Mouse (Mus musculus) liver (tissue): ENCODE measurements around the gene Sptbn1.

ENCODE experiments used
- DNase-seq: peaks from one replicate; pipeline ENCODE4 v3.0.0-alpha.2; 2020; ENCODE audit warnings: mixed read lengths

Sptbn1 gene

DNA sequence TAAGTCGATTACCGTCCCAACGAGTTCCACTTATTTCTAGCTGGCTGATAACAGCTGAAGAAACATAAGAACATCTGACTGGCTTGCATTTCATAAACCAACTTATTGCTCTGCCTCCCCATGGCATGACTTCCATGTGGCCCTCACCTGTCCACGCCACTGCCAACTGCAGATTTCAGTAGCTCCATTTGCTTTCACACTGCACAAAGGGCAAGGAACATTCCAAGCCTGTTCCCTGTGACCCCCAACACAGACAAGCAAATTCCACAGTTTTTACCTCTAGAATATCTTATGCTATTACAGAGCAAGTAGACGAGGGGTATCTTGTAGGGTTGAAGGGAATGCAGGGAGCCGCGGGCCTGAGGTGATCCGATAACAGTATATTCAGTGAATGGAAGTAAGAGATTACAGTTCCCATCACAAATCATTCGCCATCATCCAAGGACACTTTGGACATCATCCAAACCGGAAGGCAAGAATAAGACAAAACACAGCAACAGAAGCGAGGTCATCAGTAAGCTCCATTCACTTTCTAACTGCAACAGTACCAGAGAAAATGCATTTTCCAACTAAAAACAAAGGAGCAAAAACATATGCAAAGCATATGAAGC, 16.6 kb downstream of the Sptbn1 start:
- DNase-seq: no peak

DNA sequence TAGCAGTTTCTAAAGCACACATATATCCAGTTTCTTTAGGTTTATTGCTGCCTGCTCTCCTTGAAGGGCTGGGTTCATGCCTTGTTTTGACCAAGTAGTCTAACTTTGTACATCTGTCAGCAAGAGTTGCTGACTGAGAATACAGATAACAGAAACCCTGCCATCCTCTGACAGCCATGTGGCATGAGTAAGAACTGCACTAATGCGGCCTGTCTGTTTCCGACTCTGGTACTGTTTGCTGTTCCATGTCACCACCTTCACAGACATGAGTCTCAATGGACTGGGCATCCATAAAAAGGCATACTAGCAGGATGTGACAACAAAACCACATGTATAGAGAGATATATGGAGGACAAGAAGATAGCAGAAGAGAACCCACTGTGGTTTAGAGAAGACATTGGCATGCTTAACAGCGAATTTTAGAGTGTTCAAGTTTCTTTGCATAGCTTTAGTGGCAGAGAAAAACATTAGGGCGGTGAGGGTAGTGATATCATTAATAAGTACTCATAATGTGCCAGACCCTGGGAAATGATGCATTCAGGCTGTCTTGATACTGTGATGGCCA, 18.4 kb downstream of the Sptbn1 start:
- no peak for DNase-seq

DNA sequence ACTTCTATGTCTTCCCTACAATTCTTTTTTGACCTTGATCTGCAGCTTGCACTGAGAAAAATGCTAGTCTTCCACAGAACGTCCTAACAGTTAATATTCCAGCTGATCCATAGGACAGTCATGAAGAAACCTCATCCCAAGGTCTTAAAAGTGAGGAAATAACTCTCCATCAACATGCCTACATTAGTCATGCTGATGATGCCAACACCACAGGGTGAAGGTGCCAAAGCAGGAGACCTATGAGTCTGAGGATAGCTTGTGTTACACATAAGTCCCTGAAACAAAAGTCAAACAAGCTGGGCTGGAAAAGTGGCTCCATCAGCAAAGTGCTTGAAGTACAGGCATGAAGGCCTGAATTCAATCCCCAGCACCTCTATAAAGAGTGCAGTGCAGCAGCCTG, 20.9 kb downstream of the Sptbn1 start:
- no peak for DNase-seq

DNA sequence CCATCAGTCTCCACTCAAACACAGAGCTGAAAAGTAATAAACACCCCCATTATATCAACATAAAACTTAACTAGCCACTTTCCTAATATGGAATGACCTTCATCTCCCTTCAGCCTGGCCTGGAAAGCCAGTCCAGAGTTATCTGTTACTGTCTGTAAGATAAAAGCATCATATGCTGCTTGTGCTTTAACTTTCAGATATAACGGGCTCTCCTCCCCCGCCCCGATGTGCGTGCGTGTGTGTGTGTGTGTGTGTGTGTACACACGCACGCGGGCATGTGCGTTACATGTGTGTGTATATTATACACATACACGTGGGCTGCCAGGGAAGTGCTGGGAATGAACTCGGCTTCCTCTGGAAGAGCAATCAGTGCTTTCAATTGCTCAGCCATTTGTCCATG, 21.8 kb downstream of the Sptbn1 start:
- DNase-seq: no peak

DNA sequence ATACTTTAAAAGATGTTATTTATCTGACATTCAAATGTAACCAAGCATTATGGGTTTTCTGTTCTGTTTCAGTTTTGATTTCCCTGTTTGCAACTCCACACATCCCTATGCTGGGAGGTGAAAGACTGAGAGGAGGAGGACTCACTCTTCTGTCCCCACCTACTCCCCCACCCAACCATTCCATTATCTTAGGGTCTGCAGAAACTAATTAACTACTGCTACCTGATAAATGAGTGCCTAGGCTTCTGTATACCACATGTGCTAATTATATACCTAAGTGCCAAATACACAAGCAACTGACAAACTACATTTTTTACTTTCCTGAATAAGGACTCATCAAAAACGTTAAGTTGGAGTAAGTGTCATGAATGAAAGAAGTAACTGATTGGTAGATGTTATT, 23.8 kb downstream of the Sptbn1 start:
- no peak for DNase-seq

DNA sequence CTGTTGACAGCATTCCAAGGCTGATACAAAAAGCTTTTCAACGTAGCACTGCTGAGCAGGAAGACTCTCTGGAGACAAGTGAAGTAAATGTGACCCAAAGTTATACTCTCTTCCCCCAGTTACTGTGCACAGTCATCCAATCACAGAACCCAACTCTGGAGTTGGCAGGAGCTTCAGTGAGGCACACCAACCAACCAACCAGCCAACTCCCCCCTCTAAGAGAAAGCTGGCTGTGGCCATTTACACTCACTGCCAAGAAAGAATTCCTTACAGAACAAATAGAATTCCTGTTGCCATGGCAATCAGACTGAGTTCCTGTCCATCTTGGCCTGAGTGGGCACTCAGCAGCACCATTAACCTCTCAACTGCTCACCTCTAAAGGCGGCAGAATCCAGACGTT, 24.4 kb downstream of the Sptbn1 start:
- no peak for DNase-seq

DNA sequence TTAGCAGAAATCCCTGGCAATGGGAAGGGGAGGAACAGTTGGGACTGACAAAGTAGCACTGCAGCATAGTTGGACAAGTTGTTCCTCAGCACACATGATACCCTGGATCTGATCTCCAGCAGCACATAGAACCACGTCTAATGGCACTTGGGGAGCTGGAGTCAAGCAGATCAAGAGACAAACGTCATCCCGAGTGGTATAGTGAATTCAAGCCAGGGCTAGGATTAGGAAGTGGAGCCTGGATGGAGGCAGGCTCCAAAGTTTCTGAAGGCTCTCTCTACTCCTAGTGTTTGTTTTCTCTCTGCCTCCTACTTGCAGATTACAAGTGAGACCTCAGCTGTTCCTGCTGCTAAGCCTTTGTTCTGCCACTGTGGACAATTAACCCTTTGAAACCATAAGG, 27.1 kb downstream of the Sptbn1 start:
- no peak for DNase-seq

DNA sequence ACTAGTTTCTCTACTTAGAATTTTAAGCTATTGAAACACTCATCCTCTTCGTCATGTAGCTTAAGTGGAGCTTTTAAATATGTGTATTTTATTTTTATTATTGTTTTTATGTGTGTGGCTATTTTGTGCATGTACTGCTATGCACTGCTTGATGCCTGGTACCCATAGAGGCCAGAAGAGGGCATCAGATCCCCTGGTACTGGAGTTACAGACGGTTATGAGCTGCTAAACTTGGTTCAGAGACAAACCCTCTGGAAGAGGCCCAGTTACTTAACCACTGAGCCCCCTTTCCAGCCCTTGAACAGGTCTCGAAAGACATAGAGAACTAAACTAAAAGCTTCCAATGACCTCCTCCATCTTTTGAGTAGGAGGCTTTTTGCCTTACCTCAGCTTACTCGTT, 30.0 kb downstream of the Sptbn1 start:
- peak; percentile 7 for DNase-seq

DNA sequence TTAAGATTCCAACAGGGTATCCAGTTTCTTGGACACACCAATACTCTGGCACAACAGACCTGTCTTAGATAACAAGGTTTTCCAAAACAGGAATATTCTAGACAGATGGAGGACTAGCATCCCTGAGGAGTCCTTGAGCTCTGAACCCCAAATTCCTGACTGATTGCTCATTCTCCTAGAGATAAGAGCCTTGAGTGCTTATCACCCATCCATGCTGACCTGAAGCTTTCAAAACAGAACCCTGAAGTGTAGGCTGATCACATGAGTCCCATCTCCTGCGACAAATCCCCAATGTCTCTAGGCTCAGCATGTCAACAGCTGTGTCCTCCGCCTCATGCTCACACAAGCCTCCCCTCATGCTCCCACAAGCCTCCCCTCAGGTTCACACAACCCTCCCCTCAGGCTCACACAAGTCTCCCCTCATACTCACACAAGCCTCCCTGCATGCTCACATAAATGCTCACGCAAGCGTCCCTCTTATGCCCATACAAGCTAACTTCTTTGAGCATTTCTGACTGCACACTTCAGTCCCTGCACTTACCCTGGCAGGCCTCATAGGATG, 31.2 kb downstream of the Sptbn1 start:
- no peak for DNase-seq

DNA sequence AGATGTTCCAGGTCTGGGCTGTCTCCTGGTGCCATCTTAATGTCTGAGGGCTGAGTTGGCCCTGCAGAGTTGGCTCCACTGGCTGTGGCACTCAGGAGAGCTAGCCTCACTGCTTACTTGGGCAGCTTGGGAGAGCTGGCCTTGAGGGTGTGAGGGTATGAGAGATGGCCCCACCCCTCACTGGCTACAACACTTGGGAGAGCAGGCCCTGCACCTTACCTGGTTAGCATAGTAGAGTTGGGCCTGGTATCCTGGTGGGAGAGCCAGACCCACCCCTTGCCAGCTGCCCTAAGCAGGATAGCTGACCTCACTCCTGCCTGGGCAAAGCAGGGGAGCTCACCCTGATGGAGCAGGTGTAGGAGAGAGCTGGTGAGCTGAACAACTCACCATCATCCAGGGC, 32.3 kb downstream of the Sptbn1 start:
- DNase-seq: no peak

DNA sequence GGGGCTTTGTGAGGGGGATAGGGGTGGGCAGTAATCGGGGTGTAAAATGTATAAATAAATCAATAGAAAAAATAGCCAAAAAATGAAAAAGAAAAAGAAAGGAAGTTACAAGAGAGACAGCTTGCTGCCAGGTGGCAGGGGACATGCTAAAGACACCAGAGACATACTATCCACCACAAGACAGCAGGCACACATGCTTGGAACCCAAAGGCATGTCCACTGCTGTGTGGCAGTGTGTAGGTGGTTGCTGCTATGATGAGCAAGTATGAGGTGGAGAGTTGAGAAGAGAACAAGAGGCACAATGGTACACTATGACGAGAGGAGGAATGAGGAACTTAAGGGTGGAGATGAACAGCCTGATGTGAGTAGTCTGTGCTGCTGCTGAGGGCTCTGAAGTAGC, 32.8 kb downstream of the Sptbn1 start:
- no peak for DNase-seq

DNA sequence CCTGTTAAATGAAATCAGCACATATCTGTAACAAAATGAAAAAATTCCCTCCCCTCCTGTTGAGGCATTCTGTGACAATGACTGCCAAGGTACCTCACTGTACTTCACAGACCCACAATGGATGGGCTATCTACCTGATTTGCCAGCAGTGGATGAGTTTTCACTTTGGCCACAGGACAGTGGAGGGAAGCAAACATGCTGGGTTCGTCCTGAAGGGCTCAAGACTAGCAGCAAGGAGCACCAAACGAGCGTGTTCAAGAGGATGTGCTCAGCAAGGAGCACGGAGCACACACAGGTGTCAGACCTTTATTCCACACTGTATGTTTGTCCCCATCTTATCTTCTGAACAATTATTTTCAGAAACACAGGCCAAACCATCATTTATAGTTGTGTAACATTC, 34.0 kb downstream of the Sptbn1 start:
- DNase-seq: no peak

DNA sequence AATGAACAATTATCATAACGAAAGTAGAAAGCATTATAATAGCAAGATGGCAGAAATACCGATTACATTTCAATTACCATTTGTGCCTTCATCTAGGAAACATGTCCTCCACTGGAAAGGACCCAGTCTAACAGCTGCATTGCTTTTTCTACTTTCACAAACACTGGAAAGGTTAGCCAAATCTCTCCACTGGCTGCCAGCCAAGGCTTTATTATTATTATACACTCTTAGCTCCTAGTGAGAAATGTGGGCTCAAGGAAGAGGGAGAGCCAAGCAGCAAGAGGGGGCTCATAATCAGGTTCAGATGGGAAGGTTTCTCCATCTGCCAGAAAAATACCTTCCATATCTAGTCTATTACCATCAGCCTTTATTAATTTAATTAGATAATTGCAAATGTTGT, 35.9 kb downstream of the Sptbn1 start:
- DNase-seq: peak; percentile 11

DNA sequence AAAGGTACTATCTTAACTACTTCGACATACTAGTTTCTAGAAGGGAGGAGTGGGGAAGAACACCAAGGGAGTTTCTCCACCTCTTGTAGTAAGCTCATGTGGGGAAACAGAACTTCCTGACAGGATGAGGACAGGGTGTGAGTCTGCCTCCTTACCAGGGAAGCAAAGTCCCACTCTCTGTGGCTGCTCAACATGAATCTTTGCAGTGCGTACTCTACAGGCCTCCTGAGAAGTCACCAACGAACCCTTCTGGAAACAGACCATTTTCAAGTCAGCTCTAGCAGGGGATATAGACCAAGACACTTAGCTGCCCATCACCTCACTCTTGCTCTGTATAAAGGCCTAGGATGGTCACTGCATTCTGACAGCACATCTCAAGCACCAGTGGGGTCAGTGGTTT, 36.6 kb downstream of the Sptbn1 start:
- no peak for DNase-seq

DNA sequence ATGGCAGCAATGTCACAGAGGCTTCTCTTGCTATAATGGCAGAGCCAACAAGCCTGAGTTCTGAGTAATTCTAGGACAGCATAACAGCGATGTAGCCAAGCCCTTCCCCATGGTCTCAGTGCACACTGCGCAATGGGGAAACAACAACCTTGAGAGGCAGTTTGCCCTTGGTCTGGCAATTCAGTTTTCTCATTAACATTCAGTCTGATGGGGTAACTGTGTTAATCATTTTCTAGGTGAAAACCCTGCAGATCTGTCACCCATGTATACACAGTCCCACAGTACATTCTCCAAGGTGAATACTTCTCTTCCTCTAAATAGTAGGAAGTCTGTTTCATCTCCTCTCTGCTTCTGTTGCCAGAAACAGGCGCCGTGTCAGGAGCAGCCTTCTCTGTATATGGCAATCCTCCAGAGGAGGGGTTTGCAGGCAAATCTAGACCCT, 37.6 kb downstream of the Sptbn1 start:
- no peak for DNase-seq

DNA sequence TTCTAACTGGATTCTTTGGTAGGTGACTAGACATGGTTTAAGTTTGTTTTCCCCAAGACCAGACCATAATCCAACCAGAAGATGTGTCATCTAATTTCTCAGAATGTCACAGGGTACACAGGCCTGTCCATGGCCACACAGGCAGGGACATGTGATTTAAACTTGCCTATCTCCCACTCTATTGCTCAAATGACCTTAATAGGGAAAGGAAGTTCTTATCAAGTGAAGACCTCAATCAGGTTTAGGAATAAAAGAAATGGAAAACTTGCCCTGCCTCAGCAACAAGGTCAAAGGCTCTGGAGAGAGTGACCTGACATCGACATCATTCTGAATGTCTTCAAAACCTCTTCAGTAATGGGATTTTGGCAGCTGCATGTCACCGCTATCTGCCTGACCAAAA, 41.2 kb downstream of the Sptbn1 start:
- no peak for DNase-seq

DNA sequence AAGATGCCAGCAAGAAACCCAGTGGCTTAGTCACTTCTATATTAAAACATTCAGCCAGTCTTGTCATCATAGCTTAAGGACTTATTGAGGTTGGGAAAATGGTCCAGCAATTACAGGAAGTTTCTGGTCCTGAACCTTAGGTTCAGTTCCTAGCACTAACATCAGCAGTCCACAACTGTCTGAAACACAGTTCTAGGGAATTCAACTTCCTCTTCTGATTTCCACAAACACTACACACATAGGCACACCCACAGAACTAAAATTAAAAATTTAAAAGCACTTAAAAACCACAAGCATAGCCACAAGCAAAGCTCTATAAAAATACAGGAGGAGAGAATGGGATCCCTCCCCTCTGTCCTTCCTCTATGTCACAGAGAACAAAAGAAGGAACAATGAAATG, 43.4 kb downstream of the Sptbn1 start:
- no peak for DNase-seq

DNA sequence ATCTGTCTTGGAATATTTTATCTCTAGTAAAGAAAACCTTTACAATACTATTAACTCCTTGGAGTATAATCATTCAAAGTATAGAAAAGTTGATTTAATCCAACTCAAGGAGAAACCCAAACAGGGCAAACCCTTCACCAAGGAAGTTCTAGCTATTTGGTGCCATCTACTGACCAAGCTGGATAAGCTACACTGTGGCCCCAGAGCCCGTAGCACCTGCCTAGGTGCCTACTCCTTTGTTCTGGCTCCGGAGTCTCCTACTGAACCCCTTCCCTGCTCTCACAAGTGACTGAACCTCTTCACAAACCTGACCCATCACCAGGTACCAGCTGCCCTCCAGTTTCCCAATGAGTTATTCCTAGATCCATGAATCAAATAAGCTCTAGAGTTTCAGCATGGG, 45.3 kb downstream of the Sptbn1 start:
- DNase-seq: no peak

DNA sequence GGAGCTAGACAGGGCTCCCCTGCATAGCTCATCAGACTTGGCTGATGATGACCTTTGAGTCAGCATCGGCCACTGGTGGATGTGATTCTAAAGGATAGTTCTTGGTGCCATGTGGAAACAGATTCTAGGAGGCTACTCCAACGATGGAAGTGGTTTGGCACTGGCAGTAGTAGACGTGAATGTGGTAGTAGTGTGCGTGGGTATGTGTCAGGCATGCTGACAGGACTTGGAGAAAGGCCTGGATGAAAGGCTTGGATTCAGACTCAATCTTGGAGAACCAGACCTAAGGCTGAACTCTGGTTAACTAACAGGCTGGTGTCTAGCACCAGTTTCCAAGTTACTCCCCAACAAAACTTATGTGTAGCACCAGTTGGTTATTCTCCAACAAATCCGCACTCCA, 46.9 kb downstream of the Sptbn1 start:
- no peak for DNase-seq

DNA sequence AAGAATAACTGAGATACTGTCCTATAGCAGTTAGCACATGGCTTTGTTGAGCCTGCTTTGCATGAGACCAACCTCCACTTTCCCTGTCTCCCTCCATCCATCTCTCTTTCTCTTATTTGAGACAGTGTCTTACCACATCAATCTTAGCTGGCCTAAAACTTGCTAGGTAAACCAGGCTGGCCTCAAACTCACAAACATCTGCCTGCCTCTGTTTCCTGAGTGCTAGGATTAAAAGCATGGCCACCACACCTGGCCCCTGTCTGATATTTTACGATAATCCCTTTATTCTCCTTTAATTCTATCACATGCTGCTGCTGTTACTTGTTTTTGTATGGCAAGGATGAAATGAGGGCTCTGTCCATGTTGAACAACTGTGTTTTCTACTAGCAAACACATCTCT, 49.6 kb downstream of the Sptbn1 start:
- no peak for DNase-seq

DNA sequence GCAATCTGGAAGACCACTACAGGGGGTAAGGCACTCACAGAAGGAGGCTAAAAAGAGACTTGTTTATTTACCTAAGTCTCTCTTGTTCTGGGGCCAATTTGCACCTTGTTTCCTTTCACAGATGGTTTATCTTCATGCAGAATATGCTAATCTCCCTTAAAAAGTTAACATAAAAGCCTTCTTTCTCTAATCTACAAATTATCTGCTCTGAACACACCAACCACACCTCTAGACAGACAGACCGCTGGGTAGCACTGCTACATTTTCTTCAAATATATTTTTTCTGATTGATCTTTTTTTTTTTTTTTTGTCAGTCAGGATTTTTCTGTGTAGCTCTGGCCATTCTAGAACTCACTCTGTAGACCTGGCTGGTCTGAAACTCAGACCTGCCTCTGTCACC, 50.5 kb downstream of the Sptbn1 start:
- DNase-seq: no peak

DNA sequence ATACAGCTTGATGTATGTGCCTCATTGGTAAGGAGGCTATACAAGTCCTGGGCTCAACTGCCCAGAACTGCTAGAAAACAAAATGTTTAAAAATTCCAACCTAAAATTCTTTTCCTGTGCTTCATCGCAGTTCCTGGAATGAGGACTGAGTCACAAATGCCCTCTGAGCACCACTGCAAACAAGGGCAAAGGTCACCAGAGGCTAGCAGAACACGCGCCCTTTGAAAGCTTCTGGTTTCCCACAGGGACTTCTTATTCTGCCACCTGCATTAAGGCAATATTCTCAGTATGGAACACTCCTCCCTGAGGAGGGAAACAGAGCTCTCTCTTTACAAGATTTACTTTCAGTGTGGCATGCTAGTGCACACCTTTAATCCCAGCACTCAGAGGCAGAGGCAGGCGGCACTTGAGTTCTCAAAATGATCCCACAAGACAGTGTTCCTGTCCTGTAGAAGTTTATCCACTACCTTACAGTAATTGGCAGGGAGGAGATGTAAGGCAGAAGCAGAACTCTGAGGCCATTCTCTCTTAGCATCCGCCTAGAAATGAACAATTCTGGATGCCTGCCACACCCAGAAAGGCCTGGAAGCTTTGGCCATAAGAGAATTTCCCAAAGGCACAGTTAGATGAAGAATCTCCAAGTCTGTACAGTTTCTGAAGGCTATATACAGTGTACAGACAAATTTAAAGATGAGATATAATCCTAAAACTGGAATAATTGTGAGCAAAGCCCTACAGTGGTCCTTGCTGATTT, 56.1 kb downstream of the Sptbn1 start:
- no peak for DNase-seq

DNA sequence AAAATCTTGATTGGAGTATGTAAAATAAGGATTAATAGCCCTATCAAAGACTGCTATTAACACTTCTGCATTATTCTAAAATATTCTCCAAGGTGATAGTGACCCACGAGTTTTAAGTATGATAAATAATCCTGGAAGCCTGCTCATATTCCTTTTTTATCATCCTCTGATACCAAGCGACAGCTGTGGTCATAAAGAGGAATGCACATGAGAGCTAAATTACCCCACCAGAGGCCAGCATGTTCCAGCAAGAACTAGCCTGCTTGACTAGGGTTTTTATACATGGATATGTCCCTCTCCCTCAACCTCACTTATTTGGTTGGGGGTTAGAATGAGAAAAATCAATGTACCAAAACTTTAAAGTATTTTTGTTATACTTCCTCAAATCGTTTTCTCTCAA, 56.8 kb downstream of the Sptbn1 start:
- DNase-seq: no peak

DNA sequence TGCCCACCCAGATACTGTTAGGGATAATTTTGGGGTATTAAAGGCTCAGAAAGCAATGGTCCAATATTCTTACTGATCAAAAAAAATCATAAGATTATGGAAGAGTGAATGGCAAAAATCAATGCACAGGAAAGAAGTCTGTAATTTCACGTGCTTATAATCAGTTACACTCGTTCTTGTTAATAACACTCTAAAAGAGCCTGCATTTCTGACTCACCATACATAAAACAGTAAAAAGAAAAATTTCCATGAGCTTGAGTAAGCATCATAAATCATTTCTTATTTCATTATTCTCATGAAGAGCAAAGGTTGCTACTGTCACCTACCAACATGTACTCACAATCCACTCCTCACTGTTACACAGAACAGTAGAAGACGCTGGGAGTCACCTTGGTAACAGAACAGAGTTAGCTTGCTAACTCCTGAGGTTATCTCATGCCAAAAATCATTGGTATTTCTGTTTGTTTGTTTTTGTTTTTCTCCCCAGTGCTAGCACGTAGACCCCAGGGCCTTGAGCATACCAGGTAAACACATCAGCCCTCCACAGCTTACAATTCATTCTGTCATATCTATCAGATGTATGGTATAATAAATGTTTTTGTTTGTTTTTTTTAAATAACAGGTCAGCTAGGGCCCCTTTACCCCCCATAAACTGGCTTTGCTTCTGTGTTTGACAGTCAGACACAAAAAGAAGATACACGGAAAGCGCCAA, 57.7 kb downstream of the Sptbn1 start:
- no peak for DNase-seq
